Mouse (Mus musculus): ENCODE measurements around the gene Gnat2. TPM values are rescaled to one million over a fixed set of nuclear protein-coding genes. Genes with fewer than 3 reads are reported as not detected.

Gene Gnat2
- polyA plus RNA-seq, 1 experiment from 2014 or later = 0.59 TPM

Other genes with a start within 250 kb of the Gnat2 start
- 0.12 and 0.13 TPM in 2 replicates for gene Eps8l3, start 215.6 kb upstream of the Gnat2 start, polyA plus RNA-seq (2015; fragmentation: Nextera tagmentation; extraction: Ambion mirVana)
- gene Gstm5, start 197.0 kb upstream of the Gnat2 start, polyA plus RNA-seq (2015; fragmentation: Nextera tagmentation; extraction: Ambion mirVana) = 14.4 and 14.9 TPM in 2 replicates
- 1.5 and 2.1 TPM in 2 replicates for gene Gstm7, start 161.0 kb upstream of the Gnat2 start, polyA plus RNA-seq (2015; fragmentation: Nextera tagmentation; extraction: Ambion mirVana)
- 2.5 and 3.1 TPM in 2 replicates for gene Gstm6, start 149.0 kb upstream of the Gnat2 start, polyA plus RNA-seq (2015; fragmentation: Nextera tagmentation; extraction: Ambion mirVana)
- 1.6 and 1.8 TPM in 2 replicates for gene Gstm3, start 123.5 kb upstream of the Gnat2 start, polyA plus RNA-seq (2015; fragmentation: Nextera tagmentation; extraction: Ambion mirVana)
- 25.3 and 26.8 TPM in 2 replicates for gene Gstm2, start 106.3 kb upstream of the Gnat2 start, polyA plus RNA-seq (2015; fragmentation: Nextera tagmentation; extraction: Ambion mirVana)
- gene Gstm1, start 74.8 kb upstream of the Gnat2 start, polyA plus RNA-seq (2015; fragmentation: Nextera tagmentation; extraction: Ambion mirVana) = 31.5 and 32.9 TPM in 2 replicates
- gene Gstm4, start 47.9 kb upstream of the Gnat2 start, polyA plus RNA-seq (2015; fragmentation: Nextera tagmentation; extraction: Ambion mirVana) = 10.8 and 11.6 TPM in 2 replicates
- 29.2 and 31.4 TPM in 2 replicates for gene Ampd2, start 6.1 kb upstream of the Gnat2 start, polyA plus RNA-seq (2015; fragmentation: Nextera tagmentation; extraction: Ambion mirVana)
- 164 and 168 TPM in 2 replicates for gene Gnai3, start 53.4 kb downstream of the Gnat2 start, polyA plus RNA-seq (2015; fragmentation: Nextera tagmentation; extraction: Ambion mirVana)
- gene Gpr61, start 62.1 kb downstream of the Gnat2 start, polyA plus RNA-seq (2015; fragmentation: Nextera tagmentation; extraction: Ambion mirVana) = 0.05 TPM in 1 of 2 replicates, not detected in the other
- gene Amigo1, start 93.5 kb downstream of the Gnat2 start, polyA plus RNA-seq (2015; fragmentation: Nextera tagmentation; extraction: Ambion mirVana) = 1.4 and 1.6 TPM in 2 replicates
- 7.5 and 9.1 TPM in 2 replicates for gene Cyb561d1, start 108.4 kb downstream of the Gnat2 start, polyA plus RNA-seq (2015; fragmentation: Nextera tagmentation; extraction: Ambion mirVana)
- 14.2 and 15.7 TPM in 2 replicates for gene Atxn7l2, start 118.1 kb downstream of the Gnat2 start, polyA plus RNA-seq (2015; fragmentation: Nextera tagmentation; extraction: Ambion mirVana)
- gene Sypl2, start 133.9 kb downstream of the Gnat2 start, polyA plus RNA-seq (2015; fragmentation: Nextera tagmentation; extraction: Ambion mirVana) = 0.10 and 0.14 TPM in 2 replicates
- 311 and 322 TPM in 2 replicates for gene Psma5, start 164.1 kb downstream of the Gnat2 start, polyA plus RNA-seq (2015; fragmentation: Nextera tagmentation; extraction: Ambion mirVana)
- gene Sort1, start 191.3 kb downstream of the Gnat2 start, polyA plus RNA-seq (2015; fragmentation: Nextera tagmentation; extraction: Ambion mirVana) = 2.7 and 2.9 TPM in 2 replicates

All from thymus, postnatal 0 days (tissue).